Mouse (Mus musculus): ENCODE results near the gene Liph.
"Not testable (repeated sequence)": the region's sequence is repeated elsewhere in the genome, so short reads cannot be mapped to it uniquely, and the experiment has no call there.

The Liph gene

DNA sequence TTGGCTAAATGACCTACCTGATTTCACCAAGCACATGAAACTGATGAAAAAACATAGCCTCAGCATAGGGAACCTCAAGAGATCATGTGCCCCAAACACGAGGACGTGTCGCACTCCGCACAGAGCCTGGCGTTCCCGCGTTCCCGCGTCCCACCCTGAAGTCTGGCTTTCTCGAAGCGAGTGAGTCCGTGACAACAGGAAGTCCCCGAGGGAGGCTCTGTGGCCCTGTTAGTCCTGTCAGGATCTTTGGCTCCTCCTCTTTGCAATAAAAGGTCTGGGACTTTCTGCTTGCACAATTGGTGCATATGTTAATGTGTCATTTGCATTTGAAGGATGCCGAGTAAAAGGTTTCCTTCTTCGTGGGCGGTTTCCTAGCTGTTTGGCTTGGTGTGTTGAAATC lies at the start of gene Liph:
Gene Liph, minus strand, starts transcription at position 360 of the 400 bp plus-strand sequence.
- no peak for DNase-seq

DNA sequence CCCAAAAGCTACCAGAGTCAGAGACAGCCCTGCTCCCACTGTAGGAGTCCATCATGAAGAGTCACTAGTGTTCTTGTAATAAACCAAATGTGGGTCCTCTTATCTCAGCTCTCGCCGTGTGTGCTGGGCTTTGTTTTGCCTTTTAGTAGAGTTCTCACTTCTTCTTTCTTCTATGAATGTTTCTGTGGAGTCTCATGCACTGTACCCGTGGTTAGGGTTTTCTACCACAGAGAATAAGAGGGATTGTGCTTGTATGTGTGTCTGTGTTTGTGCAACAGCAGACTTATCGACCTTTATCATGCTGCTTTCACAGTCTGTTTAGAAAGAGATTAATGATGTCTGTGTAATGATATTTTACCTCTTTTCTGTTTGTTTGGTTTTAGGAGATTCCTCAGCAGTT lies 48.4 kb upstream of the Liph start:
- DNase-seq, result no peak

DNA sequence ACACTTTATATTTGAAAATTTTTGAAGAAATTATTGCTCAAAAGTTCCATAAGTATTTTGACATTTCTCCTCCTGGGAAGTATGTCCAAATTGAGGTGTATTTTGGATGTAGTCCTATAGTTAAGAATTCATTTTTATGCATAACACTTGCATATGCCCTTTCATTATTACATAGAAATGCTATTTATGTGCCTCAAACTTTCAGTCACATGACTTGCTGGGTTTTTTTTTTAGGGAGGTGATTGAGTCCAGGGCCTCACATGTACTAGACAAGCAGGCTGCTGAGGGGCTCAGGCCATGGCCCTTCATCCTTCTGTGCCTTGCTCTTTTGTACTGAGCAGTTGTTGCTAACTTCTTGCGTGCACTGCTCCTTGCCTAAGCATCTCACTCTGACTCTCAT lies 44.5 kb upstream of the Liph start:
- DNase-seq, result no peak

GRCm38 (mm10) chr16:22038554-22038953 lies 43.1 kb upstream of the Liph start:
- DNase-seq, result no peak

- no peak for DNase-seq
These were observed 32.0 kb upstream of the Liph start for GRCm38 (mm10) chr16:22027474-22027873.

DNA sequence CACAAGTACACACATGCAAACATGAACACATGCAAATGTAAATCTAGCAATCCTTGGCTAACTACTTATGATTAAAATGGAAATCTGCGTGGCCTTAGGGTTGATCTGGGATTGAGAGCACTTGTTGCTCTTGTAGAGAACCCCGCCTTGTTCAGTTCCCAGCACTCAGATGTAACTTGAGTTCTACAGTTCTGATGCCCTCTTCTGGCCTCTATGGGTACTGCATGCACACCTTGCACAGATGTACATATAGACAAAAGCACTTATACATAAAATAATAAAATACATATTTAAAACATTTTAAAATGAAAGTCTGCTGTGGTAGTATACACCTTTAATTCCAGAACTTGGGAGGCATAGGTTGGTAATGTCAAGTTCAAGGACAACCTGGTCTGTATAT lies 26.7 kb upstream of the Liph start:
- no peak for DNase-seq

GRCm38 (mm10) chr16:22015569-22015968 lies 20.1 kb upstream of the Liph start:
- no peak for DNase-seq

DNA sequence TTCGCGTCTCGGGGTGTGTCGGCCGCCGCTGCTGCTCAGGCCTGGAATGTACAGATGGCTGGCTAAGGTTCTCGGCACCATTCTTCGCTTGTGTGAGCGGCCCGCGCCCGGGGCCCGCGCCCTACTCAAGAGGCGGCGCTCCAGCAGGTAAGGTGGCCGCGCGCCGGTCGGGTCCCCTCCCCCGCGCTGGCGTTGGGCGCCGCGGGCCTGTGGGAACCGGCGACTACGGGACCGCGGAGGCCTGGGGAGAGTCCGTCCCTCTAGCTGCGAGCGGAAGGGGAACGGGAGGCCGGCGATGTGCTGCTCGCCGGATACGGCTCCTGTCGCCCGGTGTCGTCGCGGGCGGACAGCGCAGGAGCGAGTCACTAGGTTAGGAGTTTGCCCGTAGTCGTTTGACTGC lies 14.1 kb upstream of the Liph start:
- no peak for DNase-seq

- peak; percentile 100 for DNase-seq
These were observed 13.7 kb upstream of the Liph start, which contains the start of gene Senp2 for GRCm38 (mm10) chr16:22009099-22009584. Gene Senp2 (plus strand): TSS chr16:22009484.

DNA sequence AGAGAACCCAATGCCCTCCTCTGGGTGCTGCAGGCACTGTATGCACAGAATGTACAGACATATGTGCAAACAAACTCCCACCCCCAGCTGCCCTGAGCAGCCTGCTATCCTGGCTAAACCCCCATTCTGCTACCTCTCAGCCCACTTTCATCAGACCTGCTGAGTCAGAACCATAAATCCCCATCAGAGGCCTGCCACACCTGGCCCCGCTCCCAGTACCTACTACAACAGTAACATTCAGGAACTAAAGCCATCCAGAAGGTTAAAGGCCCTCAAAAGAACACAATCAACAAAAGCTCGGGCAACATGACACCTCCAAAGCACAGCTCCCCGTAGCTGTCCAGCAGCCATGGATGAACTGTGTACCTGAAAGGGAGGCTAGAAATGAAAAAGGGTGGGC lies 6.1 kb upstream of the Liph start:
- DNase-seq, result no peak

- DNase-seq, result no peak
These were observed 5.7 kb upstream of the Liph start for GRCm38 (mm10) chr16:22001172-22001571.

DNA sequence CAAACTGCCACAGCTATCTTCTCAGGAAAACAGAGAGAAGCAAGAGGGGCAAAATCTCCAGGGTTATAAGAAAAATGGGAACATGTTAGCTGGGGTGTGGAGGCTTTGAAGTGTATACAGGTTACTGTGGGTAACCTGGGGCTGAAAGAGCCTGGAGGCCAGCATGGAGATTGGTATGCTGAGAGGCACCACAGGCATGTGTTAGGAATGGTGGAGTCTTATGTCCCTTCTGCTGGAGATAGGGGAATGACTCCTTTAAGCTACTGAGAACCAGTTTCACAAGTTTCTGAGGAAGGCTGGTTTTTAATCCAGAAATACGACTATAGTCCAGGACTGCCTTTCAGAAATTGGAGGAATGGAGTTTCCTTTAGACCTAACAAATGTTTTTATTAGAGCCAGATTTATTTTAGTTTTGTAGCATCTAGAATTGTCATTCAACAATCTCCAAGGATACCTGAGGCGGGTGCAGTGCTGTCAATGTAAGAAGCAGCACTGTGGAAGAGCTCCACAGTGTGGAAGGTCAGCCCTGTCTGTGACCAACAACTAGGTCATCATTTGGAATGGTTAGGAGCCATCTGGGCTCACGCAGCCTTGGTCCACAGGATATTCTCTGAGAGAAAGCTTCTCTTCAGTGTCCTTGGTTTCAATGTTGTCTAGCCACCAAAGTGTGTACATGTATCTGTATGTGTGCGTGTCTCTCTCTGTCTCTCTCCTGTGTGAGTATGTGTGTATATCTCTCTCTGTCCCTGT lies 4.7 kb upstream of the Liph start:
- no peak for DNase-seq

- DNase-seq, result no peak
These were observed 2.6 kb upstream of the Liph start for GRCm38 (mm10) chr16:21998061-21998460.

GRCm38 (mm10) chr16:21996881-21997641 lies 1.6 kb upstream of the Liph start:
- no peak for DNase-seq

DNA sequence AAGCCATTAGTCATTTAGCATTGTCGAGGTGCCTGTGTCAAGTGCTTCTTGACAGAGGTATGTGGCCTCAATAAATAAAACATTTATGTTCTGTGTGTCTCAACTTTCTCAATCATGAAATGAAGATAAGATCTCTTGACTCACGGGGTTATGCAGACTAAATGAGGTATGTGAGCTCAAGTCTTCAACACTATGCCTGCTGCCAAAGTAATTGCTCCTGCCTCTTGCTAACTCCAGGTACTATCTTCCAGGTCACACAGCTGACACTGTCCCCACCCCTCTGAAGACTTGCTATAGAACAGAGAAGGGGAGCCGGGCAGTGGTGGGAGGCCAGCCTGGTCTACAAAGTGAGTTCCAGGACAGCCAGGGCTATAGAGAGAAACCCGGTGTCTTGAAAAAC lies 939 bp upstream of the Liph start:
- DNase-seq, result no peak

GRCm38 (mm10) chr16:21991774-21992173 lies 3.7 kb downstream of the Liph start:
- no peak for DNase-seq

DNA sequence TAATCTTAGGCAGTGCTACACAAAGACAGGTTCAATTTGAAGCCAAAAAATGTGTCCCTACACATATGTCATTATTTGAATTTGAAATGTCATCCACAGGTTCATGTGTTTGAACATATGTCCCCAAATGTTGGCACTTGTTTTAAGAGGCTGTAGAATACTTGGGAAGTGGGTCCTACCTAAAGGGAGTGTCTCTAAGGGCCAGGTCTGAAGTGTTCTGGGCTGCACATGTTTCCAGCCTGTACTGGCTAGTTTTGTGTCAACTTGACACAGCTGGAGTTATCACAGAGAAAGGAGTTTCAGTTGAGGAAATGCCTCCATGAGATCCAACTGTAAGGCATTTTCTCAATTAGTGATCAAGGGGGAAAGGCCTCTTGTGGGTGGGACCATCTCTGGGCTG lies 4.6 kb downstream of the Liph start:
- DNase-seq, result not testable (repeated sequence)

GRCm38 (mm10) chr16:21987956-21988355 lies 7.5 kb downstream of the Liph start:
- DNase-seq, result no peak

GRCm38 (mm10) chr16:21986191-21986590 lies 9.3 kb downstream of the Liph start:
- no peak for DNase-seq

- DNase-seq, result no peak
These were observed 11.4 kb downstream of the Liph start for GRCm38 (mm10) chr16:21984091-21984490.

GRCm38 (mm10) chr16:21983581-21983980 lies 11.9 kb downstream of the Liph start:
- no peak for DNase-seq

- no peak for DNase-seq
These were observed 12.3 kb downstream of the Liph start for GRCm38 (mm10) chr16:21983146-21983545.

DNA sequence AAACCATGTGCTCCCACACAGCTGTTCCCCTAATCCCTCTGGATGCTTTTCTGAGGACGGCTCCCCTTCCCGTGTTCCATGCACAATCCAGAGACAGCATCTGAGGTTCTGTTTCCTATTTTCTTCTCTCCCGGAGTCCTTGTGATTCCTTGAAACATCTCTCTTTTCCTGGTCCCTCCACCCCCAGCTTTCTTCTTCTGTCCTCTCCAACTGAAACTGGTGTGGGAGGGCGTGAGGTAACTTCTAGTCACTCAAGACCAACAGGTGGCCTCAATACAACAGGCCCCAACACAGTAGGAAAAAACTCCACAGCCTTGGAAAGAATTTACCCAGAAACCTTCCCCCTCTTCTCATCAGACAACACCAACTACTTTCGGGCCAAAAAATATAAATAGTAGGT lies 18.1 kb downstream of the Liph start:
- no peak for DNase-seq

- no peak for DNase-seq
These were observed 19.3 kb downstream of the Liph start for GRCm38 (mm10) chr16:21976203-21976602.

Data from kidney, adult 8-10 months (tissue).